Mouse (Mus musculus) midbrain, embryonic 16.5 days (tissue): ENCODE data around the gene Smim14. TPM values are rescaled to one million over a fixed set of nuclear protein-coding genes. Genes with fewer than 3 reads are reported as not detected.

Experiments used
- ATAC-seq: fragments of 200-750 bp; cut with Nextera tagmentation; 2 replicates; pipeline ENCODE4 v1.8.0; 2017; ENCODE audit warnings: moderate TSS enrichment
- H3K27ac ChIP-seq: fragments of 300-500 bp; sonication (generic); 2 replicates; pipeline ENCODE4 v1.5.1; 2014; ENCODE audit warnings: mild to moderate bottlenecking, low read length, mixed read lengths
- H3K27me3 ChIP-seq: fragments of 300-500 bp; sonication (generic); 2 replicates; pipeline ENCODE4 v1.6.1; 2014; ENCODE audit warnings: low read depth, low read length, mixed read lengths; ENCODE audit not compliant: control insufficient read depth, insufficient read depth
- H3K36me3 ChIP-seq: fragments of 300-500 bp; sonication (generic); 2 replicates; pipeline ENCODE4 v1.6.1; 2014; ENCODE audit warnings: mild to moderate bottlenecking, low read length, moderate library complexity, mixed read lengths; ENCODE audit not compliant: control insufficient read depth, insufficient read depth
- H3K4me1 ChIP-seq: fragments of 300-500 bp; sonication (generic); 2 replicates; pipeline ENCODE4 v1.6.1; 2014; ENCODE audit warnings: mild to moderate bottlenecking, low read length, mixed read lengths; ENCODE audit not compliant: control insufficient read depth, insufficient read depth
- H3K4me2 ChIP-seq: fragments of 300-500 bp; sonication (generic); 2 replicates; pipeline ENCODE4 v1.6.1; 2014; ENCODE audit warnings: mild to moderate bottlenecking, low read length, mixed read lengths
- H3K4me3 ChIP-seq: fragments of 300-500 bp; sonication (generic); 2 replicates; pipeline ENCODE4 v1.5.1; 2014; ENCODE audit warnings: low read depth, mild to moderate bottlenecking, low read length, moderate library complexity, mixed read lengths
- H3K9ac ChIP-seq: fragments of 300-500 bp; sonication (generic); 2 replicates; pipeline ENCODE4 v1.6.1; 2014; ENCODE audit warnings: low read depth, low read length, mixed read lengths
- H3K9me3 ChIP-seq: fragments of 300-500 bp; sonication (generic); replicated peaks from 2 replicates; pipeline ENCODE4 v1.6.1; 2014; ENCODE audit warnings: mild to moderate bottlenecking, low read length, mixed read lengths; ENCODE audit not compliant: control insufficient read depth, poor library complexity, severe bottlenecking
- WGBS: fragments of 180-500 bp; shearing (Covaris S2); extraction: QIAGEN DNeasy Blood & Tissue Kit; methylation state at CpG from one replicate; pipeline ENCODE4 v1.1.7; 2014; 5-methylcytosine and 5-hydroxymethylcytosine counted together
- polyA plus RNA-seq: library from polyadenylated mRNA; unstranded; fragments of >200 nt; fragmentation: Nextera tagmentation; extraction: Ambion mirVana; gene quantifications from 2 replicates; pipeline ENCODE4 v1.2.1, GENCODE M21; 2015

Smim14 gene
- polyA plus RNA-seq, 1 experiment from 2014 or later: 213 TPM

DNA sequence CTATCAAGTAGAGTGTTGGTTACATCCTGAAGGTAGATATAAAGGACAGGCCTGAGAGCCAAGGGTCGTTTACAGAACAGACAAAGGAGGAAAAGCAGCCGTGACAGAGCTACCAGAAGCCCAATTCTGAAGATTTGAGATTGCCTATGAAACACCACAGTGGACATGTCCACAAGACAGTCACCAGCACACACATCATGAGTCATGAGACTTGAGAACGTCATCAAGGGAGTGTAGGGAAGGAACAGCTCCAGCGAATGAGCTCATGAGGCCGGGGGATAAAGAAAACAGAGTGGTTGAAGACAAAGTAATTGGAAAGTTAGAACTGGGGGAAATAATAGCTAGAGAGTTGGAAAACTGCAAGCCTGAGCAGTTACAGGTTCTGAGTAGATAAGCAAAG, 79.1 kb downstream of the Smim14 start:
- no peak for ATAC-seq
- H3K4me2 ChIP-seq: no peak overlapping the region
- no peaks in the 10 kb centered on the region for H3K4me1 ChIP-seq
- no peak overlapping the region for H3K9ac ChIP-seq
- H3K4me3 ChIP-seq: no peak overlapping the region
- H3K27ac ChIP-seq: no peak overlapping the region
- 0 out of 2 replicates have a peak, but pooled peaks cover 2% of the 10 kb centered on the region for H3K36me3 ChIP-seq
- WGBS: 83% methylated on average over 5 of the region's 5 CpGs
- no peaks in the 10 kb centered on the region for H3K27me3 ChIP-seq
- no peaks in the 10 kb centered on the region for H3K9me3 ChIP-seq

- no peaks in the 10 kb centered on the region for H3K27me3 ChIP-seq
- H3K9ac ChIP-seq: no peak overlapping the region
- H3K4me1 ChIP-seq: no peaks in the 10 kb centered on the region
- no peaks in the 10 kb centered on the region for H3K9me3 ChIP-seq
- no peak overlapping the region for H3K27ac ChIP-seq
- 0 out of 2 replicates have a peak, but pooled peaks cover 2% of the 10 kb centered on the region for H3K36me3 ChIP-seq
- H3K4me2 ChIP-seq: no peak overlapping the region
- no peak overlapping the region for H3K4me3 ChIP-seq
- 71% methylated on average over 7 of the region's 7 CpGs for WGBS
- no peak for ATAC-seq
These were observed 79.7 kb downstream of the Smim14 start for GRCm38 (mm10) chr5:65457086-65457827.

DNA sequence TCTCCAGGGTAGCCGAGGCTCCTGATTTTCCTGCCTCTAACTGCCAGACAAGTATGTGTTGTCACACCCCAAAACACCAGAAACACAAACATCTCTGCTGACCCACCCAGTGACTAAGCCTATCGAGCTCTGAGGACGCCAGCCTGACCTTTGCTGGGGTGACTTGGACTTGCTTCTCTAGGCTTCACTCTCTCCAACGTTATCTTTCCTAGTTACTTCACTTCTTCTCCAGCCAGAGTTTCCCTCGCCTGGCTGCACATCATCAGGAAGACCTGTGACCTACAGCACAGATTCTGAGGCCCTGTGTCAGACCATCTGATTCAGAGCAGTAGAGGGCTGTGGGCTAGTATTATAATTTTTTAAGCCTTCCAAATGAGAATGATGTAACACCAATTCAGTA, 82.2 kb downstream of the Smim14 start:
- no peak overlapping the region for H3K4me2 ChIP-seq
- H3K27me3 ChIP-seq: no peaks in the 10 kb centered on the region
- H3K9ac ChIP-seq: no peak overlapping the region
- H3K36me3 ChIP-seq: peaks cover 12% of the 10 kb centered on the region
- H3K4me3 ChIP-seq: no peak overlapping the region
- H3K9me3 ChIP-seq: no peaks in the 10 kb centered on the region
- ATAC-seq: no peak
- 80% methylated on average over 5 of the region's 5 CpGs for WGBS
- no peaks in the 10 kb centered on the region for H3K4me1 ChIP-seq
- H3K27ac ChIP-seq: no peak overlapping the region

DNA sequence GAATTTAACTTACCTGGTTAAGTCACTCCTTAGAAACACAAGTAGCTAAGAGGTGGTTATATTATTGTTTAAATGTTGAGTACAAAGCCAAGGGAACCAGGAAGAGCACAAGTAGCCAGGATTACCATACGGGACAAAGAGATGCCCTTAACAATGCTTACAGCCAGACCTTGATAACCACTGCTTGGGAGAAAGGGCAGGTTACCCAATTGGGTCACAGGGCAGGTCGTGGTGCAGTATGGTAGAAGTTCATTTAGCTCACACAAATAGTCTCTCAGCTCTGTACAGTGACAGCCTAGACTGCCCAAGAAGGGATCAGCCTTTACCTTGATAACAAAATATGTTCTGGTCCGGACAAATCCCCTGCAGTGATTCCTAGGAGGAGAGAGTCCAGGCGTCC, 88.0 kb downstream of the Smim14 start:
- Histone ChIP-seq H3K36me3 (peaks cover 19% of the 10 kb centered on the region), H3K9ac (no peak overlapping the region), H3K9me3 (no peaks in the 10 kb centered on the region), H3K27ac (no peak overlapping the region), H3K4me2 (no peak overlapping the region), H3K27me3 (no peaks in the 10 kb centered on the region), H3K4me3 (no peak overlapping the region), H3K4me1 (no peaks in the 10 kb centered on the region)
- ATAC-seq: no peak
- WGBS: 76% methylated on average over 4 of the region's 4 CpGs

DNA sequence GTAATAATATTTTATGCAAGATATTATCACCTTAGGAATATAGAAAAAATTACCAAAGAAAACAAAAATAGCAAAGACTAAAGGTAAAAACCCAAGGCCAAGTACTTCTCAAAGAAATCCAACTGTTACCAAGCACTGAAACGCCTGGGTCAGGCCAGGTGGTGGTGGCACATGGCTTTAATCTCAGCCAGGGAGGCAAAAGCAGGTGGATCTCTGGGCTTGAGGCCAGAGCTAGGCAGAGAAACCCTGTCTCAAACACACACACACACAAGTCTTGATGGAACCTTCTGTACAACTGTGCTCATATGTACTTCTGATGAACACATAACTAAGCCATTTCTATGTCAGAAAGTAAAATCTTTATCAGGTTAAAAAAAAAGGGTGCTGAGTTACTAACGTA, 89.2 kb downstream of the Smim14 start:
- Histone ChIP-seq H3K27ac (no peak overlapping the region), H3K9ac (no peak overlapping the region), H3K9me3 (no peaks in the 10 kb centered on the region), H3K4me2 (no peak overlapping the region), H3K36me3 (peaks cover 19% of the 10 kb centered on the region), H3K4me3 (no peak overlapping the region), H3K27me3 (no peaks in the 10 kb centered on the region), H3K4me1 (no peaks in the 10 kb centered on the region)
- no peak for ATAC-seq
- 84% methylated on average over 2 of the region's 2 CpGs for WGBS

GRCm38 (mm10) chr5:65446756-65447155, 90.2 kb downstream of the Smim14 start:
- Histone ChIP-seq H3K4me3 (no peak overlapping the region), H3K36me3 (peaks cover 19% of the 10 kb centered on the region), H3K27ac (no peak overlapping the region), H3K9ac (no peak overlapping the region), H3K27me3 (no peaks in the 10 kb centered on the region), H3K4me1 (no peaks in the 10 kb centered on the region), H3K9me3 (no peaks in the 10 kb centered on the region), H3K4me2 (no peak overlapping the region)
- ATAC-seq: no peak
- 83% methylated on average over 2 of the region's 2 CpGs for WGBS

- 64% methylated on average over 4 of the region's 6 CpGs for WGBS
- peaks cover 11% of the 10 kb centered on the region for H3K36me3 ChIP-seq
- no peaks in the 10 kb centered on the region for H3K27me3 ChIP-seq
- no peak overlapping the region for H3K4me3 ChIP-seq
- no peak overlapping the region for H3K9ac ChIP-seq
- no peaks in the 10 kb centered on the region for H3K9me3 ChIP-seq
- no peak for ATAC-seq
- no peak overlapping the region for H3K27ac ChIP-seq
- no peaks in the 10 kb centered on the region for H3K4me1 ChIP-seq
- H3K4me2 ChIP-seq: no peak overlapping the region
These were observed 92.0 kb downstream of the Smim14 start for GRCm38 (mm10) chr5:65444981-65445380.

GRCm38 (mm10) chr5:65438041-65438440, 98.9 kb downstream of the Smim14 start:
- no peak for ATAC-seq
- H3K9ac ChIP-seq: no peak overlapping the region
- no peak overlapping the region for H3K4me2 ChIP-seq
- no peak overlapping the region for H3K4me3 ChIP-seq
- no peaks in the 10 kb centered on the region for H3K9me3 ChIP-seq
- no peaks in the 10 kb centered on the region for H3K27me3 ChIP-seq
- no peaks in the 10 kb centered on the region for H3K36me3 ChIP-seq
- H3K4me1 ChIP-seq: peaks cover 12% of the 10 kb centered on the region
- no peak overlapping the region for H3K27ac ChIP-seq

GRCm38 (mm10) chr5:65435806-65436561, 101.0 kb downstream of the Smim14 start, which contains the start of gene Ugdh:
Gene Ugdh, minus strand, starts transcription at chr5:65435949.
- H3K27ac ChIP-seq: peak within 1 kb of the TSS; percentile 86

More at GRCm38 (mm10) chr5:65435806-65436561, 101.0 kb downstream of the Smim14 start, which contains the start of gene Ugdh:
- no peaks in the 10 kb centered on the region for H3K9me3 ChIP-seq
- H3K9ac ChIP-seq: peak within 1 kb of the TSS; percentile 84
- no peaks in the 10 kb centered on the region for H3K27me3 ChIP-seq
- peaks cover 12% of the 10 kb centered on the region for H3K4me1 ChIP-seq
- peak within 1 kb of the TSS; percentile 88 for H3K4me2 ChIP-seq
- ATAC-seq: peak; percentile 96
- H3K36me3 ChIP-seq: no peaks in the 10 kb centered on the region
- WGBS: 2% methylated on average over 48 of the region's 51 CpGs
- peak within 1 kb of the TSS; percentile 89 for H3K4me3 ChIP-seq
